Mouse (Mus musculus) forebrain, embryonic 11.5 days (tissue): Measurements from ENCODE around the gene Lexm. TPM values are rescaled to one million over a fixed set of nuclear protein-coding genes. Genes with fewer than 3 reads are reported as not detected.

Experiments used
- ATAC-seq: fragments of 200-750 bp; cut with Nextera tagmentation; replicated peaks from 2 replicates; pipeline ENCODE4 v1.8.0; 2017; ENCODE audit warnings: moderate TSS enrichment; ENCODE audit not compliant: low FRiP score
- DNase-seq: peaks from one replicate; pipeline ENCODE4 v3.0.0-alpha.2; 2017; ENCODE audit warnings: low spot score
- H3K27ac ChIP-seq: fragments of 300-500 bp; sonication (generic); 2 replicates; pipeline ENCODE4 v1.5.1; 2014; ENCODE audit warnings: low read depth, low read length
- H3K27me3 ChIP-seq: fragments of 300-500 bp; sonication (generic); 2 replicates; pipeline ENCODE4 v1.6.1; 2014; ENCODE audit warnings: mild to moderate bottlenecking, low read length, mixed read lengths; ENCODE audit not compliant: control insufficient read depth, insufficient read depth
- H3K36me3 ChIP-seq: fragments of 300-500 bp; sonication (generic); 2 replicates; pipeline ENCODE4 v1.6.1; 2014; ENCODE audit warnings: mild to moderate bottlenecking, low read length, moderate library complexity, mixed read lengths; ENCODE audit not compliant: control insufficient read depth, insufficient read depth
- H3K4me1 ChIP-seq: fragments of 300-500 bp; sonication (generic); replicated peaks from 2 replicates; pipeline ENCODE4 v1.6.1; 2014; ENCODE audit warnings: low read length, mixed read lengths; ENCODE audit not compliant: control insufficient read depth, insufficient read depth
- H3K4me2 ChIP-seq: fragments of 300-500 bp; sonication (generic); 2 replicates; pipeline ENCODE4 v1.6.1; 2014; ENCODE audit warnings: low read depth, mild to moderate bottlenecking, low read length, moderate library complexity, mixed read lengths; ENCODE audit not compliant: severe bottlenecking
- H3K4me3 ChIP-seq: fragments of 300-500 bp; sonication (generic); 2 replicates; pipeline ENCODE4 v1.5.1; 2014; ENCODE audit warnings: low read depth, low read length
- H3K9ac ChIP-seq: fragments of 300-500 bp; sonication (generic); 2 replicates; pipeline ENCODE4 v1.6.1; 2014; ENCODE audit warnings: low read length
- H3K9me3 ChIP-seq: fragments of 300-500 bp; sonication (generic); 2 replicates; pipeline ENCODE4 v1.6.1; 2016; ENCODE audit warnings: low read length, mixed read lengths; ENCODE audit not compliant: control insufficient read depth
- WGBS: fragments of 180-500 bp; shearing (Covaris S2); extraction: QIAGEN DNeasy Blood & Tissue Kit; methylation state at CpG from one replicate; pipeline ENCODE4 v1.1.7; 2014; 5-methylcytosine and 5-hydroxymethylcytosine counted together
- polyA plus RNA-seq: library from polyadenylated mRNA; unstranded; fragments of >200 nt; fragmentation: Nextera tagmentation; extraction: Ambion mirVana; gene quantifications from 2 replicates; pipeline ENCODE4 v1.2.1, GENCODE M21; 2014

Lexm gene
- polyA plus RNA-seq, 1 experiment from 2014 or later: 0.21 TPM

- no peaks in the 10 kb centered on the region; the same call in 1 of the 2 replicates for H3K36me3 ChIP-seq
- DNase-seq: peak; percentile 99
- WGBS: 4% methylated on average over 40 of the region's 40 CpGs
- no peaks in the 10 kb centered on the region for H3K27me3 ChIP-seq
- no peaks in the 10 kb centered on the region; the same call in 1 of the 2 replicates for H3K9me3 ChIP-seq
- peaks cover 6% of the 10 kb centered on the region for H3K4me1 ChIP-seq
- peak within 1 kb of the TSS; percentile 62 for H3K4me3 ChIP-seq
- ATAC-seq: peak; percentile 97
- H3K4me2 ChIP-seq: peak within 1 kb of the TSS; percentile 96
- peak within 1 kb of the TSS; percentile 37; the same call in 1 of the 2 replicates for H3K27ac ChIP-seq
- H3K9ac ChIP-seq: peak within 1 kb of the TSS; percentile 83
Observed at GRCm38 (mm10) chr4:106650833-106651527, 33.9 kb upstream of the Lexm start, which contains the start of gene Pars2. Pars2 (plus strand) TSS chr4:106651069.

- WGBS: 83% methylated on average over 6 of the region's 6 CpGs
- Histone ChIP-seq H3K9me3 (no peaks in the 10 kb centered on the region; the same call in 1 of the 2 replicates), H3K4me3 (no peak overlapping the region), H3K36me3 (no peaks in the 10 kb centered on the region), H3K4me2 (no peak overlapping the region), H3K27me3 (no peaks in the 10 kb centered on the region), H3K9ac (no peak overlapping the region), H3K27ac (no peak overlapping the region), H3K4me1 (peaks cover 6% of the 10 kb centered on the region)
- DNase-seq (no peak), ATAC-seq (no peak)
Observed at GRCm38 (mm10) chr4:106647137-106647536, 30.1 kb upstream of the Lexm start.

- H3K27ac ChIP-seq: no peak overlapping the region
- H3K4me3 ChIP-seq: no peak overlapping the region
- no peaks in the 10 kb centered on the region for H3K27me3 ChIP-seq
- DNase-seq: no peak
- no peaks in the 10 kb centered on the region for H3K36me3 ChIP-seq
- 83% methylated on average over 5 of the region's 5 CpGs for WGBS
- ATAC-seq: no peak
- H3K4me2 ChIP-seq: no peak overlapping the region
- H3K4me1 ChIP-seq: no peaks in the 10 kb centered on the region
- H3K9ac ChIP-seq: no peak overlapping the region
- H3K9me3 ChIP-seq: no peaks in the 10 kb centered on the region; the same call in 1 of the 2 replicates
Observed at GRCm38 (mm10) chr4:106645797-106646196, 28.8 kb upstream of the Lexm start.

GRCm38 (mm10) chr4:106644218-106644610, 27.2 kb upstream of the Lexm start:
- Histone ChIP-seq H3K4me2 (no peak overlapping the region), H3K9ac (no peak overlapping the region), H3K27ac (no peak overlapping the region), H3K27me3 (no peaks in the 10 kb centered on the region), H3K36me3 (no peaks in the 10 kb centered on the region), H3K4me1 (no peaks in the 10 kb centered on the region), H3K4me3 (no peak overlapping the region), H3K9me3 (no peaks in the 10 kb centered on the region)
- 73% methylated on average over 6 of the region's 6 CpGs for WGBS
- DNase-seq (no peak), ATAC-seq (no peak)

- no peaks in the 10 kb centered on the region for H3K27me3 ChIP-seq
- DNase-seq (no peak), ATAC-seq (no peak)
- no peaks in the 10 kb centered on the region for H3K9me3 ChIP-seq
- H3K4me1 ChIP-seq: no peaks in the 10 kb centered on the region
- H3K4me2 ChIP-seq: no peak overlapping the region
- H3K27ac ChIP-seq: no peak overlapping the region
- 53% methylated on average over 8 of the region's 8 CpGs for WGBS
- no peak overlapping the region for H3K4me3 ChIP-seq
- H3K9ac ChIP-seq: no peak overlapping the region
- no peaks in the 10 kb centered on the region for H3K36me3 ChIP-seq
Observed at GRCm38 (mm10) chr4:106643483-106644217, 26.6 kb upstream of the Lexm start.

- ATAC-seq (no peak), DNase-seq (no peak)
- H3K4me2 ChIP-seq: no peak overlapping the region
- H3K27ac ChIP-seq: no peak overlapping the region
- H3K27me3 ChIP-seq: no peaks in the 10 kb centered on the region
- H3K9ac ChIP-seq: no peak overlapping the region
- H3K36me3 ChIP-seq: no peaks in the 10 kb centered on the region
- no peak overlapping the region for H3K4me3 ChIP-seq
- no peaks in the 10 kb centered on the region for H3K9me3 ChIP-seq
- H3K4me1 ChIP-seq: no peaks in the 10 kb centered on the region
- 65% methylated on average over 9 of the region's 9 CpGs for WGBS
Observed at GRCm38 (mm10) chr4:106634086-106634479, 17.0 kb upstream of the Lexm start.

- H3K27me3 ChIP-seq: no peaks in the 10 kb centered on the region
- DNase-seq (no peak), ATAC-seq (no peak)
Observed at GRCm38 (mm10) chr4:106633281-106634085, 16.4 kb upstream of the Lexm start.

GRCm38 (mm10) chr4:106632313-106632712, 15.3 kb upstream of the Lexm start:
- Histone ChIP-seq H3K4me3 (no peak overlapping the region), H3K9ac (no peak overlapping the region), H3K4me1 (no peaks in the 10 kb centered on the region), H3K9me3 (no peaks in the 10 kb centered on the region), H3K27ac (no peak overlapping the region), H3K36me3 (no peaks in the 10 kb centered on the region), H3K4me2 (no peak overlapping the region), H3K27me3 (no peaks in the 10 kb centered on the region)
- ATAC-seq (no peak), DNase-seq (no peak)
- WGBS: 67% methylated on average over 1 of the region's 3 CpGs

More at GRCm38 (mm10) chr4:106633281-106634085, 16.4 kb upstream of the Lexm start:
- WGBS: 48% methylated on average over 8 of the region's 8 CpGs
- Histone ChIP-seq H3K4me2 (no peak overlapping the region), H3K9ac (no peak overlapping the region), H3K36me3 (no peaks in the 10 kb centered on the region), H3K4me3 (no peak overlapping the region), H3K4me1 (no peaks in the 10 kb centered on the region), H3K27ac (no peak overlapping the region), H3K9me3 (no peaks in the 10 kb centered on the region)
